Mouse (Mus musculus) bone marrow macrophage, adult 2 months (primary cell): Measurements from ENCODE around the gene Adora2a. TPM values are rescaled to one million over a fixed set of nuclear protein-coding genes. Genes with fewer than 3 reads are reported as not detected.
"Not testable (repeated sequence)": the region's sequence is repeated elsewhere in the genome, so short reads cannot be mapped to it uniquely, and the experiment has no call there.

ENCODE experiments used
- H3K27ac ChIP-seq: 2 replicates; pipeline ENCODE4 v1.5.1; 2012; ENCODE audit warnings: low read depth, low read length; ENCODE audit not compliant: insufficient read depth
- H3K4me1 ChIP-seq: 2 replicates; pipeline ENCODE4 v1.6.1; 2012; ENCODE audit warnings: low read length; ENCODE audit not compliant: control insufficient read depth, insufficient read depth
- H3K4me3 ChIP-seq: 2 replicates; pipeline ENCODE4 v1.5.1; 2012; ENCODE audit warnings: mild to moderate bottlenecking, low read length, moderate library complexity; ENCODE audit not compliant: insufficient read depth
- CTCF ChIP-seq: IDR thresholded peaks from 2 replicates; pipeline ENCODE4 v1.5.1; 2012; ENCODE audit warnings: low read depth, mild to moderate bottlenecking, low read length, moderate library complexity
- POLR2A ChIP-seq: IDR thresholded peaks from 2 replicates; pipeline ENCODE4 v1.6.1; 2012; ENCODE audit warnings: mild to moderate bottlenecking, low read depth, low read length, borderline replicate concordance
- polyA plus RNA-seq: library from polyadenylated mRNA; stranded (reverse); fragments of >200 nt; gene quantifications from 2 replicates; pipeline ENCODE4 v1.2.4, GENCODE M21; 2012; ENCODE audit not compliant: missing spikeins, insufficient read depth, insufficient read length

Adora2a gene
- polyA plus RNA-seq, 1 experiment = 0.91 TPM

DNA sequence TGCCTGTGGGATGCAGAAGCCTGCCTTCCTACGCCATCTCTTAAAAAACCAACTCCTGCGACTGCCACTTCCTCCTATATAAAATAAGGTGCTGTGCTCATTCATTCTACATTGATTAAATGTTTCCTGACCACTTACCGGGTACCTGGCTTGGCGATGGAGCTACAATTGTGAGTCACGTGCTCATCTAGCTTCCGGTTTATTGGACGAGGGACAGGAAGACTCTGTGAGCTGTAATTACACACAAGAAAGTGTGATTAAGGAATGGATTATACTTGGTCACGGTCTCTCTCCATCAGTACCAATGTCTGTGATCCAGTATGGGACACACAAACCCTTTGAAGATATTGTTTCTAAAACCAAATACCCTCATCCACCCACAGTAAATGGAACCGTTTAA, 48.1 kb downstream of the Adora2a start:
- TF ChIP-seq POLR2A = no peak
- no peak for TF ChIP-seq CTCF
- no peak overlapping the region for H3K4me3 ChIP-seq
- no peak overlapping the region for H3K27ac ChIP-seq
- peaks cover 5% of the 10 kb centered on the region for H3K4me1 ChIP-seq

DNA sequence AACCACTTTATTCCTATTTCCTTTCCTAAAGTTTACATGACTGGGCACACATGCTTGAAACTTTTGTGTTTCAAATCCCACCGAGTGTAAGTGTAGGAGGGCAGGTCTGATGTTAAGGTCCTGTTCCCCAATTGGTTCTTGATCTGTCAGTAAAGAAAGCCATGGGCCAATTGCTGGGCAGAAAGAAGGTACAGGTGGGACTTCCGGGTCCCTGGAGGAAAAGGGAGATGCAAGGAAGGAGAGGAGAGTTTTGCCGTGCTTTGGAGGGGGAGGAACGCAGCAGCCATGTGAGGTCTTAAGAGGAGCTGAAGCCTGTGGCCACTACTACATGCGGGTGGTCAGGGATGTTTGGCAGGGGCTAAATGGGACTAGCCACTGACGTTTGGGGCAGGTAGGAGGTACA, 48.6 kb downstream of the Adora2a start:
- Histone ChIP-seq H3K4me1 (peaks cover 5% of the 10 kb centered on the region), H3K27ac (no peak overlapping the region), H3K4me3 (no peak overlapping the region)
- TF ChIP-seq POLR2A (no peak), CTCF (no peak)

DNA sequence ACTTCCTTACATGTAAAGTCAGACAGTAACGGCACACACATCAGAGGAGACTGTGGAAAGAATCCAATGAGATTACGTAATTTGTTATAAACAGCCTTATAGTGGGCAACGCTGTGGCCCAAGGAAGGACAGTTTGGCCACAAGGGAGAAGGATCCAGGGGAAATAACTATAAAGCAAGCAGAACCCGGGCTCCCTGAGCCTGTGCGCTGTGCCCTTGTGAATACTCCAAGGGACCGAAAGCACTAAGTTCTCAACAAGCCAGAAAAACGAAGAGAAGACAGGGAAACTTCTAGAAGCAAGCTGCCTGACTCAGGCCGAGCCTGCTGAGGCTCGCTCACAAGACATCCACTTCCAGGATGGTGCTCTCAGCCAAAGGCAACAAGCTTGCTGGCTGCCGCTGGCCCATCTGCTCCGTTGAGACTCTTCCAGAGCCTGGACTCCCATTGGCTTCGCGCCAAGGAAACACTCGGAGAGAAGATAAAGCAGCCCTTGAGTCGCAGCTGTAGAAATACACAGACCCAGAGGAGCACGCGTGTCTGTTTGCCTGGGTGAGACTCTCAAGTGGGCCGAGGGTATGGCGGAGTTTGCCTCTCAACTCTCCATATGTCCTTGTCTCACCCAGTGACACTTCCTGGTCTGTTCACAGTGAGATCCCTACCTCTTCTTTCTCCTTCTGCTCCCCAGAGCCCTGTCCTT, 57.1 kb downstream of the Adora2a start:
- H3K4me3 ChIP-seq, H3K27ac ChIP-seq, H3K4me1 ChIP-seq: not testable (repeated sequence)

DNA sequence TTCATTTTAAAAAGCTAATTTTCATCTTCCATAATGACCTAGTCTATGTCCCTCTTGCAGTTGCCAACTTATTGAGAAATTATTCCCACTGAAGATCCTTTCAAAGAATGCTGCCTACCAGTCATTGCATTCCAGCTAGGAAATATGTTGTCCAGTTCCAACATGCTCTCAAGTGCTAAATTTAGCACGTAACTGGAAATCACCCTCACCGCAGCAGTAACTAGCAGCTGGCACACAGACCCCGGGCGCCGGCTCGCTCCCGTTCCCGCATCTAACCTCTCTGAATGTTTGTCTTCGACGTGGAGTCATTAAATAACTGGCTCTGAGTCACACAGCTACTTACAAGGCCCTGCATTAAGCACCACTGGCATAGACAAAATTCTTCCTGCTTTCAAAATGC, 62.0 kb downstream of the Adora2a start:
- Histone ChIP-seq H3K4me1 (no peaks in the 10 kb centered on the region), H3K27ac (no peak overlapping the region), H3K4me3 (no peak overlapping the region)
- TF ChIP-seq CTCF (no peak), POLR2A (no peak)

Other genes with a start within 250 kb of the Adora2a start
- gene Specc1l, start 104.8 kb upstream of the Adora2a start, polyA plus RNA-seq = 41.4 and 42.1 TPM in 2 replicates
- 1.1 TPM in 1 of 2 replicates, not detected in the other for gene Upb1, start 84.2 kb downstream of the Adora2a start, polyA plus RNA-seq
- gene Snrpd3, start 200.7 kb downstream of the Adora2a start, polyA plus RNA-seq = 94.5 and 97.1 TPM in 2 replicates
- gene Gucd1, start 201.1 kb downstream of the Adora2a start, polyA plus RNA-seq = 20.1 and 20.7 TPM in 2 replicates
- not detected in 2 replicates for gene Lrrc75b, start 243.5 kb downstream of the Adora2a start, polyA plus RNA-seq
- gene Ggt1, start 244.7 kb downstream of the Adora2a start, polyA plus RNA-seq = not detected in 2 replicates